Mouse (Mus musculus): ENCODE results near the gene Ucn3.
"Not testable (repeated sequence)": the region's sequence is repeated elsewhere in the genome, so short reads cannot be mapped to it uniquely, and the experiment has no call there.

Gene Ucn3

GRCm38 (mm10) chr13:3945249-3945648, at the start of gene Ucn3:
TSS of gene Ucn3 (minus strand) at chr13:3945349.
- no peak for DNase-seq (ENCODE audit: low spot score)

GRCm38 (mm10) chr13:3992081-3992480, 46.9 kb upstream of the Ucn3 start:
- DNase-seq (ENCODE audit: low spot score), result no peak

GRCm38 (mm10) chr13:3968849-3969248, 23.7 kb upstream of the Ucn3 start:
- DNase-seq (ENCODE audit: low spot score), result no peak

GRCm38 (mm10) chr13:3951198-3951914, 6.2 kb upstream of the Ucn3 start:
- no peak for DNase-seq (ENCODE audit: low spot score)

- DNase-seq (ENCODE audit: low spot score), result no peak
Observed at GRCm38 (mm10) chr13:3949477-3949876, 4.3 kb upstream of the Ucn3 start.

GRCm38 (mm10) chr13:3947267-3947666, 2.1 kb upstream of the Ucn3 start:
- no peak for DNase-seq (ENCODE audit: low spot score)

GRCm38 (mm10) chr13:3944699-3945098, 450 bp downstream of the Ucn3 start:
- no peak for DNase-seq (ENCODE audit: low spot score)

- no peak for DNase-seq (ENCODE audit: low spot score)
Observed at GRCm38 (mm10) chr13:3926046-3926445, 19.1 kb downstream of the Ucn3 start.

- no peak for DNase-seq (ENCODE audit: low spot score)
Observed at GRCm38 (mm10) chr13:3925632-3926031, 19.5 kb downstream of the Ucn3 start.

GRCm38 (mm10) chr13:3924483-3924882, 20.7 kb downstream of the Ucn3 start:
- no peak for DNase-seq (ENCODE audit: low spot score)

- peak; percentile 87 for DNase-seq (ENCODE audit: low spot score)
Observed at GRCm38 (mm10) chr13:3917571-3918311, 27.4 kb downstream of the Ucn3 start, which contains the start of the genes Net1 and Tubal3. TSS of gene Net1 (minus strand) at chr13:3918220. TSS of gene Tubal3 (plus strand) at chr13:3918274.

GRCm38 (mm10) chr13:3913504-3913903, 31.6 kb downstream of the Ucn3 start:
- DNase-seq (ENCODE audit: low spot score), result no peak

GRCm38 (mm10) chr13:3910356-3910755, 34.8 kb downstream of the Ucn3 start:
- no peak for DNase-seq (ENCODE audit: low spot score)

GRCm38 (mm10) chr13:3908262-3908661, 36.9 kb downstream of the Ucn3 start:
- no peak for DNase-seq (ENCODE audit: low spot score)

GRCm38 (mm10) chr13:3907151-3907696, 37.9 kb downstream of the Ucn3 start:
- no peak for DNase-seq (ENCODE audit: low spot score)

GRCm38 (mm10) chr13:3899301-3899700, 45.8 kb downstream of the Ucn3 start:
- no peak for DNase-seq (ENCODE audit: low spot score)

GRCm38 (mm10) chr13:3898202-3898601, 46.9 kb downstream of the Ucn3 start:
- not testable (repeated sequence) for DNase-seq (ENCODE audit: low spot score)

GRCm38 (mm10) chr13:3896913-3897312, 48.2 kb downstream of the Ucn3 start:
- peak; percentile 79 for DNase-seq (ENCODE audit: low spot score)

GRCm38 (mm10) chr13:3896032-3896431, 49.1 kb downstream of the Ucn3 start:
- DNase-seq (ENCODE audit: low spot score), result no peak

- DNase-seq (ENCODE audit: low spot score), result no peak
Observed at GRCm38 (mm10) chr13:3895397-3895980, 49.7 kb downstream of the Ucn3 start.

GRCm38 (mm10) chr13:3894549-3894948, 50.6 kb downstream of the Ucn3 start:
- DNase-seq (ENCODE audit: low spot score), result no peak

GRCm38 (mm10) chr13:3893126-3893734, 51.9 kb downstream of the Ucn3 start:
- DNase-seq (ENCODE audit: low spot score), result peak; percentile 94
